In genomic region chr11:119058041-119058995, GRCm38 (mm10) we compare ENCODE assay signal across 8 mouse cellular contexts. TPM values are rescaled to one million over a fixed set of nuclear protein-coding genes. Genes with fewer than 3 reads are reported as not detected.
DNase-seq lines count a peak whose midpoint lies in the region; ATAC-seq and TF ChIP-seq lines count a peak whose summit lies in the region.

No protein-coding gene starts in this region.

- 2% methylated on average over 57 of the region's 58 CpGs for WGBS in heart, embryonic 12.5 days
- WGBS in stomach, embryonic 16.5 days: 3% methylated on average over 58 of the region's 58 CpGs

- no peaks in the 10 kb centered on the region for H3K79me2 ChIP-seq in CH12.LX (replicated peaks; ENCODE audit: control insufficient read depth, extremely low read depth, insufficient read depth, poor library complexity, severe bottlenecking)

- no peak for TF ChIP-seq EP300 in CH12.LX (IDR thresholded peaks at IDR 0.05; ENCODE audit: low read length)

- no peak overlapping the region for H3K4me3 ChIP-seq in CH12.LX (replicated peaks in 1 of 3; ENCODE audit: low read depth in 2 of 3, low read length in 2 of 3, poor library complexity in 1 of 3)
- H3K4me3 ChIP-seq in heart, embryonic 12.5 days: peak overlapping the region; percentile 20
- H3K4me3 ChIP-seq in stomach, embryonic 16.5 days (replicated peaks; ENCODE audit: low read length): peak overlapping the region; percentile 18

- TF ChIP-seq RAD21 in CH12.LX (IDR thresholded peaks at IDR 0.05; ENCODE audit: low read depth, low read length): no peak

- no peak overlapping the region for H3K27ac ChIP-seq in CH12.LX (ENCODE audit: insufficient read depth, low read depth)
- no peak overlapping the region for H3K27ac ChIP-seq in heart, embryonic 12.5 days (ENCODE audit: poor library complexity, severe bottlenecking)
- H3K27ac ChIP-seq in stomach, embryonic 16.5 days (ENCODE audit: low read length): peak overlapping the region; percentile 40

- H3K9ac ChIP-seq in CH12.LX (ENCODE audit: insufficient read depth, low read depth): no peak overlapping the region
- peak overlapping the region; percentile 29; the same call in 1 of the 2 replicates for H3K9ac ChIP-seq in heart, embryonic 12.5 days
- H3K9ac ChIP-seq in stomach, embryonic 16.5 days (ENCODE audit: low read length): peak overlapping the region; percentile 49

- in situ Hi-C loops in CH12.LX (cut with MboI; ENCODE audit: low pct_ligation_motif_present, low pct_unique_long_range_greater_than_20kb, low sequenced_read_pairs): no loop called here

- no peaks in the 10 kb centered on the region for H3K36me3 ChIP-seq in CH12.LX (replicated peaks in 1 of 2; ENCODE audit: control insufficient read depth in 1 of 2, insufficient read depth in 1 of 2, low read length in 1 of 2)
- no peaks in the 10 kb centered on the region for H3K36me3 ChIP-seq in heart, embryonic 12.5 days
- H3K36me3 ChIP-seq in stomach, embryonic 16.5 days (ENCODE audit: control insufficient read depth, insufficient read depth, low read length): no peaks in the 10 kb centered on the region

- DNase-seq in CH12.LX (ENCODE audit: extremely low read depth) (no peak), R1 (ENCODE audit: low read depth, low spot score) (peak; percentile 13)
- DNase-seq in kidney, postnatal 10 days: peak; percentile 65
- peak; percentile 87 to 90 for DNase-seq in lung, postnatal 4 days
- no peak for DNase-seq in left cerebral cortex, adult 8-10 months (ENCODE audit: low spot score in 2 of 2)

- peaks cover 47% of the 10 kb centered on the region for H3K9me3 ChIP-seq in CH12.LX (replicated peaks; ENCODE audit: low read length)
- no peaks in the 10 kb centered on the region for H3K9me3 ChIP-seq in heart, embryonic 12.5 days (replicated peaks)
- no peaks in the 10 kb centered on the region for H3K9me3 ChIP-seq in stomach, embryonic 16.5 days (replicated peaks; ENCODE audit: control insufficient read depth, low read length)

- peaks cover 96% of the 10 kb centered on the region for H3K27me3 ChIP-seq in CH12.LX (replicated peaks)
- peaks cover 73% of the 10 kb centered on the region for H3K27me3 ChIP-seq in heart, embryonic 12.5 days (replicated peaks)
- H3K27me3 ChIP-seq in stomach, embryonic 16.5 days (ENCODE audit: control insufficient read depth, insufficient read depth, low read length): peaks cover 58% of the 10 kb centered on the region

- peaks cover 18 to 40% of the 10 kb centered on the region in 2 experiments for H3K4me1 ChIP-seq in CH12.LX (ENCODE audit: control insufficient read depth in 1 of 2, insufficient read depth in 2 of 2)
- peaks cover 28% of the 10 kb centered on the region for H3K4me1 ChIP-seq in heart, embryonic 12.5 days (replicated peaks)
- H3K4me1 ChIP-seq in stomach, embryonic 16.5 days (ENCODE audit: control insufficient read depth, insufficient read depth, low read length): peaks cover 35% of the 10 kb centered on the region

- no peak for TF ChIP-seq POLR2A in CH12.LX (IDR thresholded peaks at IDR 0.05; ENCODE audit: low read depth, low read length)

- 0 out of 4 replicates have a peak, but pooled peaks of 1 of the 2 experiments have one; percentile 5 for TF ChIP-seq CTCF in CH12.LX (conservative IDR thresholded peaks at IDR 0.05 in 1 of 2, IDR thresholded peaks at IDR 0.05 in 1 of 2; ENCODE audit: low read depth in 2 of 2, low read length in 2 of 2)

- no peak overlapping the region for H3K4me2 ChIP-seq in CH12.LX (ENCODE audit: insufficient read depth, low read depth, poor library complexity, severe bottlenecking)
- H3K4me2 ChIP-seq in heart, embryonic 12.5 days: peak overlapping the region; percentile 55
- peak overlapping the region; percentile 100 for H3K4me2 ChIP-seq in stomach, embryonic 16.5 days (ENCODE audit: low read depth, low read length)

- dilution Hi-C loops in CH12.LX (cut with MboI; ENCODE audit: extremely low pct_ligation_motif_present, extremely low pct_unique_long_range_greater_than_20kb, low sequenced_read_pairs): no loop called here

- ATAC-seq in heart, embryonic 12.5 days (ENCODE audit: insufficient number of reproducible peaks, low FRiP score): no peak
- ATAC-seq in stomach, embryonic 16.5 days (ENCODE audit: insufficient read depth, low FRiP score): peak; percentile 49
- no peak for ATAC-seq in cerebellum, adult (ENCODE audit: insufficient number of reproducible peaks, low FRiP score, low TSS enrichment)

TF ChIP-seq in CH12.LX, 34 proteins besides CTCF, POLR2A, EP300 and RAD21:
- TF ChIP-seq BHLHE40 (IDR thresholded peaks at IDR 0.05; ENCODE audit: low read depth, low read length): peak; percentile 13; the same call in 1 of the 2 replicates
- no peak for TF ChIP-seq MXI1 (IDR thresholded peaks at IDR 0.05; ENCODE audit: low read depth, low read length)

RNA-seq across cellular contexts. Expression of gene Cbx8, which starts 17.5 kb away (rescaled TPM):
- total RNA-seq in CH12.LX (2012; rRNA removed) (8.5 and 10.2 TPM in 2 replicates), CH12.LX (2014; rRNA removed) (6.2 and 7.7 TPM in 2 replicates)
- polyA plus RNA-seq in CH12.LX (2012; ENCODE audit: insufficient read length, low read depth): 6.0 and 7.5 TPM in 2 replicates
- polyA plus RNA-seq in heart, embryonic 12.5 days (2016; fragmentation: Nextera tagmentation; extraction: Ambion mirVana): 7.3 and 8.8 TPM in 2 replicates
- polyA plus RNA-seq in stomach, embryonic 16.5 days (2015; fragmentation: Nextera tagmentation; extraction: Ambion mirVana): 5.8 and 6.4 TPM in 2 replicates
- 10 to 100 TPM in 2 of 4 experiments, 1 to 10 TPM in 2; 7.1 to 16.7 (median 11.1) TPM for total RNA-seq in left cerebral cortex, adult 8-10 months (2022)

RNA-seq across cellular contexts. Expression of gene Cbx4, which starts 27.7 kb away (rescaled TPM):
- total RNA-seq in CH12.LX (2012; rRNA removed) (30.6 and 40.4 TPM in 2 replicates), CH12.LX (2014; rRNA removed) (11.4 and 15.0 TPM in 2 replicates)
- polyA plus RNA-seq in CH12.LX (2012; ENCODE audit: insufficient read length, low read depth): 26.0 and 29.8 TPM in 2 replicates
- 13.2 and 14.9 TPM in 2 replicates for polyA plus RNA-seq in heart, embryonic 12.5 days (2016; fragmentation: Nextera tagmentation; extraction: Ambion mirVana)
- polyA plus RNA-seq in stomach, embryonic 16.5 days (2015; fragmentation: Nextera tagmentation; extraction: Ambion mirVana): 8.5 and 10.1 TPM in 2 replicates
- total RNA-seq in left cerebral cortex, adult 8-10 months (2022): 10 to 100 TPM; 48.9 to 54.2 (median 50.0) TPM

RNA-seq across cellular contexts. Expression of gene Cbx2, which starts 35.6 kb away (rescaled TPM):
- total RNA-seq in CH12.LX (2012; rRNA removed) (10.9 and 15.5 TPM in 2 replicates), CH12.LX (2014; rRNA removed) (2.6 and 2.8 TPM in 2 replicates)
- polyA plus RNA-seq in CH12.LX (2012; ENCODE audit: insufficient read length, low read depth): 3.6 and 3.9 TPM in 2 replicates
- 29.3 and 30.5 TPM in 2 replicates for polyA plus RNA-seq in heart, embryonic 12.5 days (2016; fragmentation: Nextera tagmentation; extraction: Ambion mirVana)
- 15.2 and 16.5 TPM in 2 replicates for polyA plus RNA-seq in stomach, embryonic 16.5 days (2015; fragmentation: Nextera tagmentation; extraction: Ambion mirVana)
- total RNA-seq in left cerebral cortex, adult 8-10 months (2022): 1 to 10 TPM; 2.2 to 3.3 (median 2.6) TPM

Comparison
In these comparisons a context has a peak if more than half of its experiments do, and no peak if none do; other contexts are left out.
1. DNase-seq: peak in R1 (single experiment), kidney, postnatal 10 days (single experiment) and lung, postnatal 4 days (2 of 2); none in CH12.LX (single experiment) and left cerebral cortex, adult 8-10 months (0 of 2).
2. H3K4me3 ChIP-seq: peak in heart, embryonic 12.5 days (single experiment) and stomach, embryonic 16.5 days (single experiment); none in CH12.LX (0 of 3).